Mouse (Mus musculus) G1E (cell line): ENCODE data around the gene Tspan3. TPM values are rescaled to one million over a fixed set of nuclear protein-coding genes. Genes with fewer than 3 reads are reported as not detected.

ENCODE experiments used
- ATAC-seq: 2 replicates; pipeline ENCODE4 v1.8.0; 2016; ENCODE audit warnings: mild to moderate bottlenecking; ENCODE audit not compliant: insufficient number of reproducible peaks, poor library complexity, low FRiP score, severe bottlenecking; ENCODE audit errors: extremely low read depth
- DNase-seq: peaks from one replicate; pipeline ENCODE4 v3.0.0; 2012; ENCODE audit warnings: low spot score
- H3K27me3 ChIP-seq: 2 replicates; pipeline ENCODE4 v1.6.1; 2012; ENCODE audit warnings: mild to moderate bottlenecking, low read length, inconsistent platforms; ENCODE audit not compliant: insufficient read depth
- H3K36me3 ChIP-seq: replicated peaks from 2 replicates; pipeline ENCODE3; 2012; ENCODE audit warnings: mild to moderate bottlenecking, inconsistent platforms
- H3K4me1 ChIP-seq: 2 replicates; pipeline ENCODE4 v1.6.1; 2012; ENCODE audit warnings: low read depth, low read length, inconsistent platforms, mixed read lengths; ENCODE audit not compliant: insufficient read depth
- H3K4me3 ChIP-seq: 2 replicates; pipeline ENCODE4 v1.5.1; 2012; ENCODE audit warnings: low read depth, mild to moderate bottlenecking, inconsistent platforms, low read length, moderate library complexity, mixed read lengths
- H3K9me3 ChIP-seq: replicated peaks from 2 replicates; pipeline ENCODE4 v1.6.1; 2012; ENCODE audit warnings: inconsistent platforms
- CTCF ChIP-seq: IDR thresholded peaks from 2 replicates; pipeline ENCODE4 v1.5.1; 2012; ENCODE audit warnings: low read depth, low read length, inconsistent platforms, mixed read lengths
- GATA1 ChIP-seq: IDR thresholded peaks from 2 replicates; pipeline ENCODE4 v1.6.1; 2012; ENCODE audit warnings: borderline replicate concordance, low read length, inconsistent platforms, mixed read lengths
- GATA2 ChIP-seq: IDR thresholded peaks from 2 replicates; pipeline ENCODE4 v1.6.1; 2012; ENCODE audit warnings: low read depth, low read length, inconsistent platforms, borderline replicate concordance
- POLR2AphosphoS5 ChIP-seq: IDR thresholded peaks from 2 replicates; pipeline ENCODE4 v1.6.1; 2012; ENCODE audit warnings: low read depth, low read length, inconsistent platforms; ENCODE audit not compliant: insufficient replicate concordance
- TAL1 ChIP-seq: conservative IDR thresholded peaks from 2 replicates; pipeline ENCODE4 v1.6.1; 2012; ENCODE audit warnings: low read depth, low read length, inconsistent platforms, mixed read lengths
- polyA plus RNA-seq: library from polyadenylated mRNA; stranded (reverse); fragments of >175 nt; gene quantifications from 2 replicates; pipeline ENCODE4 v1.2.3, GENCODE M21; 2012
- total RNA-seq, 2 experiments: library from RNA; stranded (forward) in 1 of 2; stranded (reverse) in 1 of 2; fragments of 200-1000 nt in 1 of 2; fragments of >200 nt in 1 of 2; fragmentation: Nextera tagmentation in 1 of 2; gene quantifications; 2 replicates each; pipeline ENCODE4 v1.2.3; 2014 to 2017

Tspan3 gene
- total and polyA plus RNA-seq, 3 experiments = 0.33 TPM; not detected in 2

DNA sequence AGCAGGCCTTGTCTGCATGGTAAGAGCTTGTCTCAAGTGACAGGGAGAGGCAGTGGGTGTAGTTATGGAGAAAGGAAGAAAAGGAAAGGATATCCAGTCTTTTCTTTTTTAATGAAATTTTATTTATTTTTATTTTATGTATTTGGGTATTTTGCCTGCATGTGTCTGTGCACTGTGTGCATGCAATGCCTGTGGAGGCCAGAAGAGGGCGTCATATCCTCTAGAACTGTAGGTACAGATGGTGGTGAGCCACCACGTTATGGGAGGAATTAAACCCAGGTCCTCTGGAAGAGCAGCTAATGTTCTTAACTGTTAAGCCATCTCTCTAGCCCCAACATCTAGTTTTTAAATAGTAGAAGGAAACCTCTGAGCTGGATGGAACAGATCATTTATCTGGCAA is 73.2 kb downstream of the Tspan3 start:
- H3K4me3 ChIP-seq = no peak overlapping the region
- ATAC-seq = no peak
- H3K27me3 ChIP-seq = peaks cover 4% of the 10 kb centered on the region; the same call in 1 of the 2 replicates
- H3K4me1 ChIP-seq = no peaks in the 10 kb centered on the region
- no peaks in the 10 kb centered on the region for H3K9me3 ChIP-seq
- no peaks in the 10 kb centered on the region for H3K36me3 ChIP-seq
- TF ChIP-seq POLR2AphosphoS5 = no peak
- TF ChIP-seq CTCF = no peak
- no peak for TF ChIP-seq GATA2
- no peak for TF ChIP-seq GATA1
- no peak for TF ChIP-seq TAL1
- DNase-seq = no peak

DNA sequence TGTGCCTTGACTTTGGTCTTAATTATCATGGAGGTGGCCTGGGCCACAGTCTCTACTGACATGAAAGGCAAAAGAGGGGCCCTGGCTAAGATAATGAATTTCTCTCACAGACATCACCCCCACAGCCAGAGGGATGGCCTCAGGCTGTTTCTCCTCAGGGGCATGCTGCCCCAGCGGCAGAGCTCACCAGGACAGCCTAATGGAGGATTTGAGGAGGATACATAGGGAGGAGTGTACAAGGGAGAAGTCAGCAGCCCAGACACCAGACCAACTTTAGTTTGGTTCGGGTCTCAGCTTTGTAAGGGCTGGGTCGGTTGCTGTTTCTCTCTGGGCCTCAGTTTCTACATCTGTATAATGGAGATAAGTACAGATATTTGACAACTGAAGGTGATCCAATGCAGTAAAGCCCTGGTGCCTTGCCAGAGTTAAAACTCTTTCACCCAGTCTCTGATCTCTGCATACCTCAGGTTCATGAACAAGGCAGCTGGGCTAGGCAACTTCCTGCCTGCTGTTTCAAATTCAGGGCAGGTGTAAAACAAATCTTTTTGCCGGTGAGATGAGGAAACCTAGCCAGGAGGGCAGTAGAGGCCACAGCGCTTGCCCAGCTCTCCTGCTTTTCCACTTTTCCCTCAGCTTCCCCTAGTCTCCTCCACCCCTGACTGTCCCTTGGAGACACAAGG is 74.6 kb downstream of the Tspan3 start:
- no peak for DNase-seq
- no peaks in the 10 kb centered on the region for H3K4me1 ChIP-seq
- no peak overlapping the region for H3K4me3 ChIP-seq
- no peaks in the 10 kb centered on the region for H3K36me3 ChIP-seq
- H3K9me3 ChIP-seq = no peaks in the 10 kb centered on the region
- TF ChIP-seq GATA2 (no peak), POLR2AphosphoS5 (no peak), GATA1 (no peak)
- ATAC-seq = no peak
- H3K27me3 ChIP-seq = peaks cover 4% of the 10 kb centered on the region; the same call in 1 of the 2 replicates

DNA sequence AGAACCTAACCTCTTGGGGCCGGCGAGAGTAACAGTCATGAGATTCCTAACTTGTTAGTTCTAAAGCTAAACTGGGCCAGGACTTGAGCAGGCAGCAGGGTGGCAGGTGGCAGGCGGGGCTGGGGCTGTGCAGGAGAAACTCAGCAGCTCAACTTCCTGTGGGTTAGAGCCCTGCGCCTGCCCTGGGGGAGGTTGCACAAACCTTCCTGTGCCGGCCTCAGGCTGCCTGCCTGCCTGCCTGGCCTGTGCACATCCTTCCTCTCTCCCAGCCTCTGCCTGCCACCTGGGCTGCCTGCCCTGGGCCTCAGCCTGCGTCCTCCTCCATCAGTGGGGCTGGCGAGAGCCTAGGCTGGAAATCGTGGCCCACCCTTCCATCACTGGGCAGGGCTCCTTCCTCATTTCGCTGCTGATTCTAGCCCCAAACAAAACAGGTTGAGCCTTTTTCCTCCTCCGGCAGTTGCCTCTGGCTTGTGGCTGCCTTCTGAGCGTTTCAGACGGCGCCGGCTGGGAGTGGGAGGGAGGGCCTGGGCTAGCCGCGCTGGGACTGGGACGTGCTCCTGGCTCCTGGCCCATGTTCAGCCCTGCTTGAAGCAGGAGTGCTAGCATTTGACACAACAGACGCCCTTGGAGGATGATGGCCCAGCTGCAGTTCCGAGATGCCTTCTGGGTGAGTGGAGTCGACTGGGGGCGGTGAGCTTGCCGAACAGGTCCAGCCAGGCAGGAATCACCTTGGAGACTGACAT is 75.3 kb downstream of the Tspan3 start, which contains the start of gene Pstpip1:
Gene Pstpip1 (plus strand): TSS at position 185 of the 743 bp plus-strand sequence.
- Histone ChIP-seq H3K36me3 (no peaks in the 10 kb centered on the region), H3K4me3 (no peak within 1 kb of the TSS), H3K4me1 (no peaks in the 10 kb centered on the region), H3K27me3 (peaks cover 4% of the 10 kb centered on the region; the same call in 1 of the 2 replicates), H3K9me3 (no peaks in the 10 kb centered on the region)
- TF ChIP-seq POLR2AphosphoS5 (no peak), CTCF (no peak), GATA1 (no peak), GATA2 (no peak), TAL1 (no peak)
- ATAC-seq (no peak), DNase-seq (no peak)

DNA sequence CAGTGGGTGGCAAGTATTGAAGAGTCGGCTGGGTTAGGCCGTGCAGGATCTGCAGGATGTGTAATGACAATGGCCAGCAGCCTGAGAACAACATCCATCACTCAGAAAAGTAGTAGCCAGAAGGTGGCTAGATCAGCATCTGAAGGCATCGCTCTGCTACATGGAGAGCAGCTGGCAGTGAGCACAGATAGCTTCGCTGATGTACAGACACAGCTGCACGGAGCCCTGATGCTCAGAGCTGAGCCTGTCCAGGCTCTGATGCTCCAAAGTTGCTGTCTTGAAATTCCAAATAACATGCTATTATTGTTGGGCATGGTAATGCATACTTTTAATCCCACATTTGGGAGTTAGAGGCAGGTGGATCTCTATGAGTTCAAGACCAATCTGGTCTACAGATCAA is 78.8 kb downstream of the Tspan3 start:
- ATAC-seq (no peak), DNase-seq (no peak)
- Histone ChIP-seq H3K36me3 (no peaks in the 10 kb centered on the region), H3K4me1 (no peaks in the 10 kb centered on the region), H3K4me3 (no peak overlapping the region), H3K9me3 (no peaks in the 10 kb centered on the region), H3K27me3 (peaks cover 10% of the 10 kb centered on the region; the same call in 1 of the 2 replicates)
- TF ChIP-seq POLR2AphosphoS5 (no peak), GATA2 (no peak), TAL1 (no peak), CTCF (no peak), GATA1 (no peak)

Other genes with a start within 250 kb of the Tspan3 start
- gene Scaper, start 227.4 kb downstream of the Tspan3 start, total RNA-seq (2014; fragmentation: Nextera tagmentation) = 16.3 and 18.7 TPM in 2 replicates
- 12.9 and 15.0 TPM in 2 replicates for gene Scaper, start 227.4 kb downstream of the Tspan3 start, total RNA-seq (2017)
- gene Scaper, start 227.4 kb downstream of the Tspan3 start, polyA plus RNA-seq = 0.43 TPM in 2 replicates
- gene 4930563M21Rik, start 154.9 kb downstream of the Tspan3 start, total RNA-seq (2014; fragmentation: Nextera tagmentation) = not detected in 2 replicates
- not detected in 2 replicates for gene 4930563M21Rik, start 154.9 kb downstream of the Tspan3 start, total RNA-seq (2017)
- not detected in 2 replicates for gene 4930563M21Rik, start 154.9 kb downstream of the Tspan3 start, polyA plus RNA-seq
- gene Rcn2, start 123.6 kb downstream of the Tspan3 start, total RNA-seq (2014; fragmentation: Nextera tagmentation) = 20.9 and 23.3 TPM in 2 replicates
- 22.8 and 23.3 TPM in 2 replicates for gene Rcn2, start 123.6 kb downstream of the Tspan3 start, total RNA-seq (2017)
- gene Rcn2, start 123.6 kb downstream of the Tspan3 start, polyA plus RNA-seq = 12.8 and 22.7 TPM in 2 replicates
- not detected in 2 replicates for gene Pstpip1, start 75.5 kb downstream of the Tspan3 start, total RNA-seq (2014; fragmentation: Nextera tagmentation)
- gene Pstpip1, start 75.5 kb downstream of the Tspan3 start, total RNA-seq (2017) = not detected in 2 replicates
- gene Pstpip1, start 75.5 kb downstream of the Tspan3 start, polyA plus RNA-seq = 0.05 TPM in 1 of 2 replicates, not detected in the other